Mouse (Mus musculus): ENCODE results near the gene Eln.

The Eln gene

DNA sequence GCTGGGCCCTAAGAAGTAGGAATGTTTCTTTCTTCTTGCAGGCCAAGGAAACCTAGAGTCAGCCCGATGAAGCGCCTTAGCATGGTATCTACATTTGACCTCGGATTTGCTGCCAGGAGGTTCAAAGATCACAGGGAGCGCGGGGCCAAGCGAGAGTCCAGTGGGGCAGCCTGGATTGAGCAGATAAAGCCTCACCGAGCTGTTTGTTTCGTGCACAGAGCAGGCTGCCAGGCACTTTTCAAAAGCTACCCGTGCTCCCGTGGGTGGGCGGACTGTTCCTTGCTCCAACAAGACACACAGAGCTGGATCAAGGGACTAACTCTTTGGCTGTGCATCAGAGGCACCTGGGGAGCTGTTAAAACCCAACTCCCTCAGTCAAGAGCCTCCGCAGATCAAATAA lies 3.1 kb downstream of the Eln start:
- DNase-seq (ENCODE audit: low spot score in 2 of 2), result no peak

- no peak for DNase-seq (ENCODE audit: low spot score in 2 of 2)
These were observed 4.8 kb downstream of the Eln start for GRCm38 (mm10) chr5:134742221-134742795.

DNA sequence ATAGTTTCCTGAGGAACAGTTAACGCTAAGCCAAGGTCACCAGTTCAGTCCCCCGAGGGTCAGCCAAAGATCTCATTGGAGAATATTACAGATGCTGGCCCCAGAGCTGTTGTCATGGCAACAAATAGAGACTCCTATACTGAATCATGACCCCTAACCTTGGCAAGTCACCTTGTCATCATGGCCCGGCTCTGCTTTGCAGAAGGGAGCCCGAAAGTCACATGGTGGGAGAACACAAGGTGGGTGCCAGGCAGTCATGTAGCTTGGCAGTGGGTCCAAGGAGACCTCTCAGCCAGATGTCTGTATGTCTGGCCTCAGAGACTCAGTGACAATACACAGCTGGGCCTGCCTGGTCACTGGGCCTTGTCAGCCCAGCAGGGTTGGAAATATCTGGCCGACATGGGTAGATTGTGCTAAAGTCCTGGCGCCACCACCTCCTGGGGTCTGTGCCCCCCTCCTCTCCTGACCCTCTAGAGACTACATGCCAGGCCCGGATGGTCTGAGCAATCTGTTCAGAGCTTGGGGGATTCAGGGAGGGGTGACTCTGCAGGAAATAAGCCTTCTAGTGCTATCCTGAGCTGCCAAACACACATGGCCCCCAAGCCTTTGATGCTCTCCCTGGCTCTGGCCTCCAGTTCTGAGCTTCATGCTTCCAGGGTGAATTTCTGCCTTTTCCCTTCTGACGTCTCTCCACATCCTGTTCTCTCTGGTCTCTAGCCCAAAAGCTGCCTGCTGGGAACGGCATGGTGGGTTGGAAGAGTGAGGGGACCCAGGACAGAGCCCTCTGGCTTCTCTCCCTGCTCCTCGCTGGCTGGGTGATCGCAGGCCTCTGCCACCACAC lies 6.4 kb downstream of the Eln start:
- no peak for DNase-seq (ENCODE audit: low spot score in 2 of 2)

DNA sequence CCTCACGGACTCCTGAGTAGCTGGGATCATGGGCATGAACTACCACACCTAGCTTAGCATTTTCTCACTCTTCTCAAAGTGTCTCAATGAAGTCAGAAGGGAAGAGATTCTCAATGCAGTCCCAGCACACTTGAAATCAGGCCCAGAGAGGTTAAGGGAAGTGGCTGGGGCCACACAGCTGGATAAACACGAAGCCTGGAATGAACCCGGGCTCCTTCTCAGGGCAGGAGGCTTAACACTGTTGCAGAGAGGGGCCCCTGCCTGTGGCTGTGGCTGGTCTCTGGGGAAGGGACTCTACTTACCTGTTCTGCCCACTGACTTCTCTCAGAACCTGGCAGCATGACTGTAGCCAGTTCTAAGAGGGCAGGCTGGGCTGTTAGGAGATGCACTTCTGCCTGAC lies 7.2 kb downstream of the Eln start:
- no peak for DNase-seq (ENCODE audit: low spot score in 2 of 2)

- DNase-seq (ENCODE audit: low spot score in 2 of 2), result no peak
These were observed 12.2 kb downstream of the Eln start for GRCm38 (mm10) chr5:134734920-134735319.

- DNase-seq (ENCODE audit: low spot score in 2 of 2), result no peak
These were observed 13.1 kb downstream of the Eln start for GRCm38 (mm10) chr5:134734072-134734471.

- no peak for DNase-seq (ENCODE audit: low spot score in 2 of 2)
These were observed 13.9 kb downstream of the Eln start for GRCm38 (mm10) chr5:134733241-134733640.

DNA sequence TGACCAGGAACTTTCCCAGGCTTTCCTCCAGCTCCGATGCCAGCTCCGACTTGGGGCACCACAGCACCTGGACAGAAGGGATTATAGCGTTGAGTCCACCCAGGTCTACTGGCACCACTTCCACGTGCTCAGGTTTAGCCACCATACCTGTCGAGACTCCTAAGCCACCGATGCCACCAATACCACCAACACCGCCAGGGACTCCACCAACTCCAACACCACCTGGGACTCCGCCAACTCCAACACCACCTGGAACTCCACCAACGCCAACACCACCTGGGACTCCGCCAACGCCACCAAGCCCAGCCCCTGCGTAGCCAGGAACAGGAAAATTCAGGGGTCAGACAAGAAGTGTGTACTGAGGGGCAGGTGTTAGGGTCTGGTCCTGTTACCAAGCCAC lies 18.0 kb downstream of the Eln start:
- DNase-seq (ENCODE audit: low spot score in 2 of 2), result no peak

GRCm38 (mm10) chr5:134728535-134728934 lies 18.6 kb downstream of the Eln start:
- DNase-seq (ENCODE audit: low spot score in 2 of 2), result no peak

DNA sequence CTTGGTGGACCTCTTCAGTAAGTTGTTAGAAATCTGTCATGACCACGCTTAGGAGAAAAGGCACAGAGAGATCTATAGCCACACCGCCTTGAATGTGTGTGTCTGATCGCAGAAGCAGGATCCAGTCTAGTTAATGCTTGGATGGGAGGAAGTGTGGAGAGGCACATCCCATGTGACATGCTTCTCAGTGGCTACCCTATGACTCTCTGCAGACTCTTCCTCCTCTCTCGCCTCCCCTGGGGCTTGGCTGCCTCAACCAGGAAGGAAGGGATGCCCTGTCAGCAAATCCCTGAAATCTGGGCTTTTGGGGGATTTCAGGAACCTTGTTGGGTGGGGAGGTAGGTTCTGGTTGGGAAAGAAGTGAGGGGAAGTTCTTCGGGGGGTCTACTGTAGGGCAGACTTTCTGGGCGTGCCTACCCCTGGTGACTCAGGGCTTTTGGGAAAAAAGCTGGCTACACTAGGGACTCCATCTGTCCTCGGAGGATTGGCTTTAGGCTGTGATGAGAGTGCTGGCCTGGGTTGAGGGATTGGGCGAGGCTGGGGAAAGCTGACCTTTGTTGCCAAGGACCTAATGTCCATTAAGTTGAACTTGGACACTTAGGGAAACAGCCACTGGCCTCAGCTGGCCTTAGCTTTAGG lies 20.0 kb downstream of the Eln start:
- no peak for DNase-seq (ENCODE audit: low spot score in 2 of 2)

DNA sequence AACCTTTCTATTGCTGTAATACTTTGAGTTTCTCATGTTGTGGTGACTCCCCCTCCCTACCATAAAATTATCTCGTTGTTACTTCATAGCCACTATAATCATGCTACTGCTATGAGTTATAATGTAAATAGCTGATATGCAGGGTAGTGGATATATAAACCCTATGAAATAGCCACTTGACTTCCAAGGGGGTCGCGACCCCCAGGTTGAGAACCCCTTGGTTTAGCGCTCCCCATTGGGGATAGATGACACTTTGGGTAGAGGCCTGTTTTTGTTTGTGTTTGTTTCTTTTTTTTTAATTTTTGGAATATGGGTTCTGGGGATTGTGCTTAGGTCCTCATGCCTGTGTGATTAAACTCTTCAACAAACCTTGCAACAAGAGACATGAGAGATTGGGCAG lies 21.8 kb downstream of the Eln start:
- DNase-seq (ENCODE audit: low spot score in 2 of 2), result no peak

DNA sequence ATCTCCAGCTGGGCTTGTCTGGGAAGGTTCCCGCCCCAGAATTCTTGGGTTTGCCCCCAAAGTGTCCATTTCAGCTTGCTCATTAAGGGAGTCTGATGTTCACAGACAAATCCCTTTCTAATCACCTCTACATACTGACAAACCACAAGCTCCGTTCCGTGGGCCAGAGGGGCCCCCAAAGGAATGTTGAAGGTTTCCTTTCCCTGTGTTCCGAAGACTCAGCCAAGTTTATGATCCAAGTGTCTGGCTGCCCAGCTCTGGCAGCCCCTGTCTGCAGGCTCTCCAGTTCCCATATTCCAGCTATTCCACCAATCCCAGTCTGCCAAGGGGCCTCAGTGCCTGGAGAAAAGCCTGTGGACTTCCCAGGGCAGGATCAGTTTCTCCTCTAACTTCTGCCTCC lies 27.1 kb downstream of the Eln start:
- no peak for DNase-seq (ENCODE audit: low spot score in 2 of 2)

DNA sequence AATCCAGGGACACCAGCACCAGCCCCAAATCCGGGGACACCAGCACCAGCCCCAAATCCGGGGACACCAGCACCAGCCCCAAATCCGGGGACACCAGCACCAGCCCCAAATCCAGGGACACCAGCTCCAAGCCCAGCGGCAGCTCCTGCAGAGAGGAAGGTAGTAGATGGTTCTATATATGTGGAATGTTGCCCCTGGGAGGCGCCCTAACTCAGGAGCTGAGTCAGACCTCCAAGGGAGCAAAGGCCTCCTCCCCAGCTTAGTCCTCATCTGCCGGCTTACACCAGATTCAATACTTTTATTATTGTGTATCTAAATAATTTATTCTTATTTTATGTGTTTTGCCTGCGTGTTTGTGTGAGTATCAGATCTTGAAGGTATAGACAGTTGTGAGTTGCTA lies 36.0 kb downstream of the Eln start:
- DNase-seq (ENCODE audit: low spot score in 2 of 2), result no peak

DNA sequence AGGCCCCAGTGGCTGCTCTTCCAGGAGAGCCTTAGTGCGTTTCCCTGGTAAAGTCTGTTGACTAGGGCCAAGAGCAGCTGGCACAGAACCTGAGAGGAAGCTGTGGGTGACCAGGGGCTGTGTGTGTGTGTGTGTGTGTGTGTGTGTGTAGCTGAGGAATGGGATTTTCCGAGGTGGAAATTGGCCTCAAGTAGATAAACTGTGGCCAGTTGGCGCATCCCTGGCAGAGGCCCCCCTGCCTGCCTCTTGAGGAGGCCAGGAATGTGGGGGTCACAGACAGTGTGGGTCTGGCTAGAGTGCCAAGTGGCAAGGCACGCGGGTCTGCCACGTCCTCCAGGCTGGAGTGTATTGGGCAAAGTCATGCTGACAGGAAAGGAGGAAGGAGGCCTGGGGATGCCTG lies 37.8 kb downstream of the Eln start:
- DNase-seq (ENCODE audit: low spot score in 2 of 2), result no peak

- DNase-seq (ENCODE audit: low spot score in 2 of 2), result peak; percentile 37 to 69
These were observed 43.0 kb downstream of the Eln start for GRCm38 (mm10) chr5:134704157-134704556.

GRCm38 (mm10) chr5:134695539-134695938 lies 51.6 kb downstream of the Eln start:
- no peak for DNase-seq (ENCODE audit: low spot score in 2 of 2)

- DNase-seq (ENCODE audit: low spot score in 2 of 2), result no peak
These were observed 52.0 kb downstream of the Eln start for GRCm38 (mm10) chr5:134695082-134695481.

GRCm38 (mm10) chr5:134692704-134693103 lies 54.4 kb downstream of the Eln start:
- DNase-seq (ENCODE audit: low spot score in 2 of 2), result no peak

- DNase-seq (ENCODE audit: low spot score in 2 of 2), result peak; percentile 98 to 99
These were observed 58.3 kb downstream of the Eln start for GRCm38 (mm10) chr5:134688718-134689284.

DNA sequence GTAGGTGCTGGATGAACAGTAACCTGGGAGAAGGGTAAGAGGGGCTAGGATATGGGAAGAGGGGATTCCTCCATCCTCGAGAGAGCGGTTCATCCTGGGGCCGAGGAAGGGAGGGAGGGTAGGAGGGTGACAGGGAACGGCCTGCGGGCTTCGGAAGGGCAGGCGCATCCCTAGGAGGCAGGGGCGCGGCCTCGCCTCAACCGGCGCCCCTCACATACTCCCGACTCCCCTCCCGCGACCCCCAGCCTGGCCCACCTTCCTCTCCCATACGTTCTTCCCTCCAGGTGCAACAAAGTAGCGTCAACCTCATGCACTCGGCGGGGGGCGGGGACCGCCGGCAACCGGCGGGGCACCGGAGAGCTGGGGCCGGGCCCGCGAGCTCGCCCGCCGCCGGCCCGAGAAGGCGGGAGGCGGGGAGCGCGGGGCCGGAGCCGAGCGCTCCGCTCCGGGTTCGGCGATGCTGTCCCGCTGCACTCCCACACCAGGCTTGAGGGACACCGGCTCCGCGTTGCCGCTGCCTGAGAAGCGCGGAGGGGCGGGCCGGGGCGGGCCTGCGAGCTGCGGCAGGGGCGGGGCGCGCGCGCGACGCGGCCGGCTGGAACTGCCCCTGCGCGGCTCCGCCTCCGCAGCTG lies 58.9 kb downstream of the Eln start, which contains the start of gene Limk1:
TSS of gene Limk1 (minus strand) at position 513 of the 632 bp plus-strand sequence.
- DNase-seq (ENCODE audit: low spot score in 2 of 2), result peak in 1 of 2 experiments; percentile 31

DNA sequence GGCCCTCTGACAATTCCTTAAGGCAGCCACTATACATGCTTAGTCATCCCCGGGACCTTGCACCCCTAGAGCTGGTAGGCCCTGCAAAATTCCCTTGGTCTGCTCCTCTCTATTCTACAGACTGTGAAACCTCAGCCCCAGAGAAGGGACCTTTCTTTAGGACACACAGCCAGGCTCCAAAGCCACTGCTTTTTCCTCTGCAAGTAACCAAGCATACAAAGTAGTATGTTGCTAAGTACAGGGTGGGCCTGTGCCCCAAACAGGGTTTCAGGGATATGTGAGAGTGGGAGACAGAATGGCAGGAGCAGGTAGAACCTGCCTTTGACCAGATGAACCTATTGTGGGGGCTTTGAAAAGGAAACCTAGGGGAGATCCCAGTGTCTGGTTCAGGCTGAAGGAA lies 59.9 kb downstream of the Eln start:
- no peak for DNase-seq (ENCODE audit: low spot score in 2 of 2)

GRCm38 (mm10) chr5:134686541-134686940 lies 60.6 kb downstream of the Eln start:
- DNase-seq (ENCODE audit: low spot score in 2 of 2), result no peak

Measured in frontal cortex, postnatal 14 days (tissue).